Mouse (Mus musculus): ENCODE measurements around the gene Pou2f2. TPM values are rescaled to one million over a fixed set of nuclear protein-coding genes. Genes with fewer than 3 reads are reported as not detected.
"Not testable (repeated sequence)": the region's sequence is repeated elsewhere in the genome, so short reads cannot be mapped to it uniquely, and the experiment has no call there.

The Pou2f2 gene
- polyA plus RNA-seq, 1 experiment: 16.8 TPM

GRCm38 (mm10) chr7:25057888-25058287 is 121.6 kb downstream of the Pou2f2 start:
- TF ChIP-seq CTCF (IDR thresholded peaks at IDR 0.05; ENCODE audit: control insufficient read depth, insufficient read depth, low read length) (no peak), POLR2A (IDR thresholded peaks at IDR 0.05; ENCODE audit: borderline replicate concordance, control insufficient read depth, low read depth, low read length) (no peak)
- WGBS: 84% methylated on average over 5 of the region's 5 CpGs
- H3K4me3 ChIP-seq (replicated peaks; ENCODE audit: control insufficient read depth, low read depth, low read length): no peak overlapping the region
- no peak overlapping the region for H3K27ac ChIP-seq (ENCODE audit: control insufficient read depth, insufficient read depth, low read depth, low read length, poor library complexity)
- peaks cover 2% of the 10 kb centered on the region; the same call in 1 of the 2 replicates for H3K4me1 ChIP-seq (ENCODE audit: control insufficient read depth, insufficient read depth, low read length)

- H3K4me1 ChIP-seq (ENCODE audit: control insufficient read depth, insufficient read depth, low read length): peaks cover 2% of the 10 kb centered on the region; the same call in 1 of the 2 replicates
- WGBS: 81% methylated on average over 4 of the region's 4 CpGs
- no peak overlapping the region for H3K4me3 ChIP-seq (replicated peaks; ENCODE audit: control insufficient read depth, low read depth, low read length)
- no peak overlapping the region for H3K27ac ChIP-seq (ENCODE audit: control insufficient read depth, insufficient read depth, low read depth, low read length, poor library complexity)
- no peak for TF ChIP-seq POLR2A (IDR thresholded peaks at IDR 0.05; ENCODE audit: borderline replicate concordance, control insufficient read depth, low read depth, low read length)
- TF ChIP-seq CTCF (IDR thresholded peaks at IDR 0.05; ENCODE audit: control insufficient read depth, insufficient read depth, low read length): no peak
These were observed 122.6 kb downstream of the Pou2f2 start for GRCm38 (mm10) chr7:25056951-25057350.

- H3K27ac ChIP-seq (ENCODE audit: control insufficient read depth, insufficient read depth, low read depth, low read length, poor library complexity): no peak overlapping the region
These were observed 126.9 kb downstream of the Pou2f2 start for GRCm38 (mm10) chr7:25052587-25052986.

GRCm38 (mm10) chr7:25049295-25049930 is 130.1 kb downstream of the Pou2f2 start:
- H3K4me1 ChIP-seq (ENCODE audit: control insufficient read depth, insufficient read depth, low read length): no peaks in the 10 kb centered on the region
- 86% methylated on average over 16 of the region's 16 CpGs for WGBS
- no peak overlapping the region for H3K27ac ChIP-seq (ENCODE audit: control insufficient read depth, insufficient read depth, low read depth, low read length, poor library complexity)
- TF ChIP-seq POLR2A (IDR thresholded peaks at IDR 0.05; ENCODE audit: borderline replicate concordance, control insufficient read depth, low read depth, low read length): no peak
- TF ChIP-seq CTCF (IDR thresholded peaks at IDR 0.05; ENCODE audit: control insufficient read depth, insufficient read depth, low read length): no peak
- H3K4me3 ChIP-seq (replicated peaks; ENCODE audit: control insufficient read depth, low read depth, low read length): no peak overlapping the region

More at GRCm38 (mm10) chr7:25052587-25052986, 126.9 kb downstream of the Pou2f2 start:
- TF ChIP-seq POLR2A (IDR thresholded peaks at IDR 0.05; ENCODE audit: borderline replicate concordance, control insufficient read depth, low read depth, low read length) (no peak), CTCF (IDR thresholded peaks at IDR 0.05; ENCODE audit: control insufficient read depth, insufficient read depth, low read length) (no peak)
- Histone ChIP-seq H3K4me3 (replicated peaks; ENCODE audit: control insufficient read depth, low read depth, low read length) (no peak overlapping the region), H3K4me1 (ENCODE audit: control insufficient read depth, insufficient read depth, low read length) (peaks cover 2% of the 10 kb centered on the region; the same call in 1 of the 2 replicates)
- WGBS: 76% methylated on average over 3 of the region's 3 CpGs

- no peak overlapping the region for H3K4me3 ChIP-seq (replicated peaks; ENCODE audit: control insufficient read depth, low read depth, low read length)
- no peak overlapping the region for H3K27ac ChIP-seq (ENCODE audit: control insufficient read depth, insufficient read depth, low read depth, low read length, poor library complexity)
- no peaks in the 10 kb centered on the region for H3K4me1 ChIP-seq (ENCODE audit: control insufficient read depth, insufficient read depth, low read length)
- WGBS: 79% methylated on average over 8 of the region's 8 CpGs
- TF ChIP-seq POLR2A (IDR thresholded peaks at IDR 0.05; ENCODE audit: borderline replicate concordance, control insufficient read depth, low read depth, low read length) (no peak), CTCF (IDR thresholded peaks at IDR 0.05; ENCODE audit: control insufficient read depth, insufficient read depth, low read length) (no peak)
These were observed 132.2 kb downstream of the Pou2f2 start for GRCm38 (mm10) chr7:25047363-25047762.

- H3K4me1 ChIP-seq (ENCODE audit: control insufficient read depth, insufficient read depth, low read length); H3K4me3 ChIP-seq (replicated peaks; ENCODE audit: control insufficient read depth, low read depth, low read length); H3K27ac ChIP-seq (ENCODE audit: control insufficient read depth, insufficient read depth, low read depth, low read length, poor library complexity): not testable (repeated sequence)
- 84% methylated on average over 7 of the region's 7 CpGs for WGBS
These were observed 134.9 kb downstream of the Pou2f2 start for GRCm38 (mm10) chr7:25044599-25044998.

- H3K4me3 ChIP-seq (replicated peaks; ENCODE audit: control insufficient read depth, low read depth, low read length): no peak overlapping the region
- no peak for TF ChIP-seq CTCF (IDR thresholded peaks at IDR 0.05; ENCODE audit: control insufficient read depth, insufficient read depth, low read length)
- TF ChIP-seq POLR2A (IDR thresholded peaks at IDR 0.05; ENCODE audit: borderline replicate concordance, control insufficient read depth, low read depth, low read length): no peak
- H3K27ac ChIP-seq (ENCODE audit: control insufficient read depth, insufficient read depth, low read depth, low read length, poor library complexity): no peak overlapping the region
- WGBS: 83% methylated on average over 12 of the region's 12 CpGs
- H3K4me1 ChIP-seq (ENCODE audit: control insufficient read depth, insufficient read depth, low read length): no peaks in the 10 kb centered on the region
These were observed 137.6 kb downstream of the Pou2f2 start for GRCm38 (mm10) chr7:25041921-25042320.

Other genes starting within 250 kb of the Pou2f2 start
- gene Gm4881, start 235.2 kb downstream of the Pou2f2 start, polyA plus RNA-seq (2011; ENCODE audit: insufficient read depth, insufficient read length, low replicate concordance, missing spikeins): not detected in 2 replicates
- gene Rabac1, start 207.0 kb downstream of the Pou2f2 start, polyA plus RNA-seq (2011; ENCODE audit: insufficient read depth, insufficient read length, low replicate concordance, missing spikeins): 31.0 and 76.4 TPM in 2 replicates
- gene Atp1a3, start 173.8 kb downstream of the Pou2f2 start, polyA plus RNA-seq (2011; ENCODE audit: insufficient read depth, insufficient read length, low replicate concordance, missing spikeins): 6.1 and 13.9 TPM in 2 replicates
- gene Grik5, start 107.4 kb downstream of the Pou2f2 start, polyA plus RNA-seq (2011; ENCODE audit: insufficient read depth, insufficient read length, low replicate concordance, missing spikeins): 7.3 and 9.7 TPM in 2 replicates
- 8.1 and 11.3 TPM in 2 replicates for gene Zfp574, start 107.2 kb downstream of the Pou2f2 start, polyA plus RNA-seq (2011; ENCODE audit: insufficient read depth, insufficient read length, low replicate concordance, missing spikeins)
- 66.5 and 109 TPM in 2 replicates for gene Dedd2, start 40.9 kb upstream of the Pou2f2 start, polyA plus RNA-seq (2011; ENCODE audit: insufficient read depth, insufficient read length, low replicate concordance, missing spikeins)
- gene Zfp526, start 41.7 kb upstream of the Pou2f2 start, polyA plus RNA-seq (2011; ENCODE audit: insufficient read depth, insufficient read length, low replicate concordance, missing spikeins): 7.2 and 13.9 TPM in 2 replicates
- 53.6 and 56.8 TPM in 2 replicates for gene Gsk3a, start 58.1 kb upstream of the Pou2f2 start, polyA plus RNA-seq (2011; ENCODE audit: insufficient read depth, insufficient read length, low replicate concordance, missing spikeins)
- gene Erf, start 71.0 kb upstream of the Pou2f2 start, polyA plus RNA-seq (2011; ENCODE audit: insufficient read depth, insufficient read length, low replicate concordance, missing spikeins): 6.8 and 14.6 TPM in 2 replicates
- 174 and 292 TPM in 2 replicates for gene Cic, start 88.0 kb upstream of the Pou2f2 start, polyA plus RNA-seq (2011; ENCODE audit: insufficient read depth, insufficient read length, low replicate concordance, missing spikeins)
- gene Pafah1b3, start 118.3 kb upstream of the Pou2f2 start, polyA plus RNA-seq (2011; ENCODE audit: insufficient read depth, insufficient read length, low replicate concordance, missing spikeins): 31.5 and 46.4 TPM in 2 replicates
- gene Prr19, start 121.7 kb upstream of the Pou2f2 start, polyA plus RNA-seq (2011; ENCODE audit: insufficient read depth, insufficient read length, low replicate concordance, missing spikeins): not detected in 2 replicates
- gene Tmem145, start 126.4 kb upstream of the Pou2f2 start, polyA plus RNA-seq (2011; ENCODE audit: insufficient read depth, insufficient read length, low replicate concordance, missing spikeins): not detected in 2 replicates
- 3.0 and 5.7 TPM in 2 replicates for gene Megf8, start 137.4 kb upstream of the Pou2f2 start, polyA plus RNA-seq (2011; ENCODE audit: insufficient read depth, insufficient read length, low replicate concordance, missing spikeins)
- not detected in 2 replicates for gene Cnfn, start 190.0 kb upstream of the Pou2f2 start, polyA plus RNA-seq (2011; ENCODE audit: insufficient read depth, insufficient read length, low replicate concordance, missing spikeins)
- 195 and 311 TPM in 2 replicates for gene Lipe, start 219.0 kb upstream of the Pou2f2 start, polyA plus RNA-seq (2011; ENCODE audit: insufficient read depth, insufficient read length, low replicate concordance, missing spikeins)
- not detected in 2 replicates for gene Cxcl17, start 233.2 kb upstream of the Pou2f2 start, polyA plus RNA-seq (2011; ENCODE audit: insufficient read depth, insufficient read length, low replicate concordance, missing spikeins)